ENCODE assay signal across 21 mouse cellular contexts in the genomic region with DNA sequence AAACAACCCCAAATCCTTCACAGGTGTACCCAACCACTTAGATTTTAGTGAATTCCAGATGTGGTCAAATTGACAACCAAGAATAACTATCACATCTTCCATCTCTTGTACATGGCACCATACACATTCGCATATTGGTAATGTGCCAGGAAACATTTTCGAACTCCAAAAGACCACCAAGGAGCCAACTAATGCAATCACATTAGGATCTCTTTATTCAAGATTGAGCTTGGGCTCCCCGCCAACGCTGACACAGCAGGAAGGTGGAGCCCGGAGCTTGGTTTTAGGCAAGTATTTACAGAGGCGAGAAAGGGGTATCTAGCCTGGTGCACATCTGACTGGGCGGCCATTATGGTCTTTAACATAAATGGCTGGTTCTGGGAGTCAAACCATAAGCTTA.
DNase-seq lines count a peak whose midpoint lies in the region; ATAC-seq and TF ChIP-seq lines count a peak whose summit lies in the region.
"Had no signal": no experiment of that assay in that cellular context is flagged by ENCODE, and none has a peak within 500 bp of the region (broad histone marks: within the 10 kb centered on the region; RNA-seq: fewer than 3 reads in every experiment).

No protein-coding gene starts in this region.

- no peaks in the 10 kb centered on the region for H3K36me3 ChIP-seq in lung, embryonic 14.5 days (ENCODE audit: insufficient read depth)
- H3K36me3 ChIP-seq: embryonic facial prominence, embryonic 13.5 days; forebrain, embryonic 15.5 days; G1E; heart, embryonic 15.5 days; hindbrain, embryonic 10.5 days; hindbrain, embryonic 15.5 days had no signal

- no peaks in the 10 kb centered on the region for H3K9me3 ChIP-seq in lung, embryonic 14.5 days (ENCODE audit: low read depth, low read length)
- H3K9me3 ChIP-seq: embryonic facial prominence, embryonic 13.5 days; forebrain, embryonic 15.5 days; heart, embryonic 15.5 days; hindbrain, embryonic 10.5 days; hindbrain, embryonic 15.5 days had no signal

- no peak overlapping the region for H3K27ac ChIP-seq in lung, embryonic 14.5 days (ENCODE audit: low read depth)
- H3K27ac ChIP-seq: forebrain, embryonic 15.5 days; heart, adult 2 months; heart, embryonic 15.5 days; hindbrain, embryonic 10.5 days; hindbrain, embryonic 15.5 days had no signal

- H3K4me1 ChIP-seq in lung, embryonic 14.5 days (ENCODE audit: insufficient read depth): no peaks in the 10 kb centered on the region
- H3K4me1 ChIP-seq: heart, embryonic 15.5 days; hindbrain, embryonic 10.5 days had no signal

- no peak overlapping the region for H3K4me3 ChIP-seq in lung, embryonic 14.5 days (ENCODE audit: low read depth, low read length)
- H3K4me3 ChIP-seq: embryonic facial prominence, embryonic 13.5 days; forebrain, embryonic 15.5 days; heart, adult 2 months; heart, embryonic 15.5 days; hindbrain, embryonic 10.5 days; hindbrain, embryonic 15.5 days had no signal

- no peaks in the 10 kb centered on the region for H3K27me3 ChIP-seq in lung, embryonic 14.5 days (ENCODE audit: insufficient read depth, low read length)
- H3K27me3 ChIP-seq: embryonic facial prominence, embryonic 13.5 days; forebrain, embryonic 15.5 days; heart, embryonic 15.5 days; hindbrain, embryonic 15.5 days had no signal

- peak; percentile 7 for DNase-seq in adrenal gland, postnatal 10 days
- no peak for DNase-seq in adrenal gland, adult 18-20 months (ENCODE audit: low spot score in 2 of 2)
- DNase-seq in gastrocnemius, postnatal 10 days: peak; percentile 22
- DNase-seq in gastrocnemius, adult 18-20 months (ENCODE audit: low spot score): no peak
- DNase-seq in lung, embryonic 14.5 days: peak; percentile 55
- DNase-seq in lung, adult 18-20 months: no peak
- DNase-seq in R1 (ENCODE audit: low read depth, low spot score): peak; percentile 6
- DNase-seq: adrenal gland, postnatal 25 days; B cell, adult 2 months; cerebellum, adult 2 months; gastrocnemius, postnatal 14 days; heart, adult 2 months had no signal

- 66% methylated on average over 7 of the region's 7 CpGs for WGBS in lung, embryonic 14.5 days

- no peak for TF ChIP-seq CTCF in lung, embryonic 14.5 days (IDR thresholded peaks at IDR 0.05; ENCODE audit: low read depth)

- H3K4me2 ChIP-seq in lung, embryonic 14.5 days: no peak overlapping the region
- H3K4me2 ChIP-seq: embryonic facial prominence, embryonic 13.5 days; forebrain, embryonic 15.5 days; heart, embryonic 11.5 days; heart, embryonic 15.5 days; hindbrain, embryonic 15.5 days had no signal

- no peak overlapping the region for H3K9ac ChIP-seq in lung, embryonic 14.5 days
- H3K9ac ChIP-seq: embryonic facial prominence, embryonic 13.5 days; forebrain, embryonic 15.5 days; heart, embryonic 15.5 days; hindbrain, embryonic 15.5 days had no signal

- no peak for ATAC-seq in lung, embryonic 14.5 days (ENCODE audit: insufficient read depth)
- ATAC-seq: CD4-positive, CD25-positive, alpha-beta regulatory T cell, adult 4 months; forebrain, embryonic 15.5 days; inflammation-experienced regulatory T-cells, adult 6 months had no signal

Comparison
In these comparisons a context has a peak if more than half of its experiments do, and no peak if none do; other contexts are left out.
1. DNase-seq: peak in adrenal gland, postnatal 10 days (single experiment), gastrocnemius, postnatal 10 days (single experiment), lung, embryonic 14.5 days (single experiment) and R1 (single experiment); none in adrenal gland, adult 18-20 months (0 of 2), gastrocnemius, adult 18-20 months (single experiment) and lung, adult 18-20 months (0 of 2).